Mouse (Mus musculus): Measurements from ENCODE around the gene Tspan5. TPM values are rescaled to one million over a fixed set of nuclear protein-coding genes. Genes with fewer than 3 reads are reported as not detected.

Gene Tspan5
- polyA plus RNA-seq (2015; fragmentation: Nextera tagmentation; extraction: Ambion mirVana): 86.9 and 93.7 TPM in 2 replicates

GRCm38 (mm10) chr3:138741649-138742565 is at the start of gene Tspan5:
Gene Tspan5 (plus strand): TSS chr3:138742195.
- Histone ChIP-seq H3K4me2 (ENCODE audit: low read length) (peak within 1 kb of the TSS; percentile 86), H3K27ac (ENCODE audit: low read depth, low read length) (peak within 1 kb of the TSS; percentile 93), H3K9ac (ENCODE audit: low read depth, low read length) (peak within 1 kb of the TSS; percentile 96), H3K4me3 (ENCODE audit: low read length) (peak within 1 kb of the TSS; percentile 92), H3K9me3 (ENCODE audit: control insufficient read depth, low read length) (no peaks in the 10 kb centered on the region), H3K27me3 (replicated peaks; ENCODE audit: control insufficient read depth, insufficient read depth, low read length) (no peaks in the 10 kb centered on the region), H3K36me3 (ENCODE audit: control insufficient read depth, insufficient read depth, low read length) (no peaks in the 10 kb centered on the region), H3K4me1 (ENCODE audit: control insufficient read depth, insufficient read depth, low read depth, low read length) (peaks cover 31% of the 10 kb centered on the region)
- ATAC-seq: peak; percentile 90
- WGBS: under 1% methylated on average over 67 of the region's 100 CpGs

- no peak overlapping the region for H3K4me2 ChIP-seq (ENCODE audit: low read length)
- H3K27ac ChIP-seq (ENCODE audit: low read depth, low read length): no peak overlapping the region
- no peak overlapping the region for H3K9ac ChIP-seq (ENCODE audit: low read depth, low read length)
- no peaks in the 10 kb centered on the region for H3K9me3 ChIP-seq (ENCODE audit: control insufficient read depth, low read length)
- no peaks in the 10 kb centered on the region for H3K4me1 ChIP-seq (ENCODE audit: control insufficient read depth, insufficient read depth, low read depth, low read length)
- no peak overlapping the region for H3K4me3 ChIP-seq (ENCODE audit: low read length)
- no peaks in the 10 kb centered on the region for H3K36me3 ChIP-seq (ENCODE audit: control insufficient read depth, insufficient read depth, low read length)
- H3K27me3 ChIP-seq (replicated peaks; ENCODE audit: control insufficient read depth, insufficient read depth, low read length): no peaks in the 10 kb centered on the region
- 12% methylated on average over 1 of the region's 1 CpGs for WGBS
- ATAC-seq: no peak
Measured at GRCm38 (mm10) chr3:138692302-138692701, 49.7 kb upstream of the Tspan5 start.

GRCm38 (mm10) chr3:138703399-138703798 is 38.6 kb upstream of the Tspan5 start:
- H3K27ac ChIP-seq (ENCODE audit: low read depth, low read length): no peak overlapping the region
- WGBS: 85% methylated on average over 12 of the region's 12 CpGs
- ATAC-seq: no peak
- H3K27me3 ChIP-seq (replicated peaks; ENCODE audit: control insufficient read depth, insufficient read depth, low read length): no peaks in the 10 kb centered on the region
- H3K4me1 ChIP-seq (ENCODE audit: control insufficient read depth, insufficient read depth, low read depth, low read length): no peaks in the 10 kb centered on the region
- no peak overlapping the region for H3K4me3 ChIP-seq (ENCODE audit: low read length)
- no peak overlapping the region for H3K9ac ChIP-seq (ENCODE audit: low read depth, low read length)
- H3K36me3 ChIP-seq (ENCODE audit: control insufficient read depth, insufficient read depth, low read length): no peaks in the 10 kb centered on the region
- H3K9me3 ChIP-seq (ENCODE audit: control insufficient read depth, low read length): no peaks in the 10 kb centered on the region
- H3K4me2 ChIP-seq (ENCODE audit: low read length): no peak overlapping the region

- no peak overlapping the region for H3K4me2 ChIP-seq (ENCODE audit: low read length)
- H3K4me1 ChIP-seq (ENCODE audit: control insufficient read depth, insufficient read depth, low read depth, low read length): no peaks in the 10 kb centered on the region
- ATAC-seq: no peak
- H3K36me3 ChIP-seq (ENCODE audit: control insufficient read depth, insufficient read depth, low read length): no peaks in the 10 kb centered on the region
- H3K27me3 ChIP-seq (replicated peaks; ENCODE audit: control insufficient read depth, insufficient read depth, low read length): no peaks in the 10 kb centered on the region
- no peak overlapping the region for H3K9ac ChIP-seq (ENCODE audit: low read depth, low read length)
- H3K9me3 ChIP-seq (ENCODE audit: control insufficient read depth, low read length): no peaks in the 10 kb centered on the region
- no peak overlapping the region for H3K4me3 ChIP-seq (ENCODE audit: low read length)
- WGBS: 83% methylated on average over 9 of the region's 9 CpGs
- H3K27ac ChIP-seq (ENCODE audit: low read depth, low read length): no peak overlapping the region
Measured at GRCm38 (mm10) chr3:138704469-138704868, 37.5 kb upstream of the Tspan5 start.

GRCm38 (mm10) chr3:138705875-138706274 is 36.1 kb upstream of the Tspan5 start:
- WGBS: 50% methylated on average over 14 of the region's 14 CpGs
- Histone ChIP-seq H3K36me3 (ENCODE audit: control insufficient read depth, insufficient read depth, low read length) (no peaks in the 10 kb centered on the region), H3K4me3 (ENCODE audit: low read length) (no peak overlapping the region), H3K9me3 (ENCODE audit: control insufficient read depth, low read length) (no peaks in the 10 kb centered on the region), H3K4me2 (ENCODE audit: low read length) (no peak overlapping the region), H3K9ac (ENCODE audit: low read depth, low read length) (no peak overlapping the region), H3K27me3 (replicated peaks; ENCODE audit: control insufficient read depth, insufficient read depth, low read length) (no peaks in the 10 kb centered on the region), H3K27ac (ENCODE audit: low read depth, low read length) (no peak overlapping the region), H3K4me1 (ENCODE audit: control insufficient read depth, insufficient read depth, low read depth, low read length) (no peaks in the 10 kb centered on the region)
- peak; percentile 45; the same call in 1 of the 2 replicates for ATAC-seq

GRCm38 (mm10) chr3:138709183-138709582 is 32.8 kb upstream of the Tspan5 start:
- WGBS: 72% methylated on average over 5 of the region's 5 CpGs

GRCm38 (mm10) chr3:138711971-138712370 is 30.0 kb upstream of the Tspan5 start:
- no peak for ATAC-seq
- H3K27ac ChIP-seq (ENCODE audit: low read depth, low read length): no peak overlapping the region

More at GRCm38 (mm10) chr3:138709183-138709582, 32.8 kb upstream of the Tspan5 start:
- Histone ChIP-seq H3K4me3 (ENCODE audit: low read length) (no peak overlapping the region), H3K9ac (ENCODE audit: low read depth, low read length) (no peak overlapping the region), H3K36me3 (ENCODE audit: control insufficient read depth, insufficient read depth, low read length) (no peaks in the 10 kb centered on the region), H3K27me3 (replicated peaks; ENCODE audit: control insufficient read depth, insufficient read depth, low read length) (no peaks in the 10 kb centered on the region), H3K4me2 (ENCODE audit: low read length) (no peak overlapping the region), H3K9me3 (ENCODE audit: control insufficient read depth, low read length) (no peaks in the 10 kb centered on the region), H3K27ac (ENCODE audit: low read depth, low read length) (no peak overlapping the region), H3K4me1 (ENCODE audit: control insufficient read depth, insufficient read depth, low read depth, low read length) (no peaks in the 10 kb centered on the region)
- no peak for ATAC-seq

GRCm38 (mm10) chr3:138712452-138713140 is 29.4 kb upstream of the Tspan5 start:
- no peaks in the 10 kb centered on the region for H3K36me3 ChIP-seq (ENCODE audit: control insufficient read depth, insufficient read depth, low read length)
- 70% methylated on average over 11 of the region's 11 CpGs for WGBS
- no peak overlapping the region for H3K9ac ChIP-seq (ENCODE audit: low read depth, low read length)
- no peak overlapping the region for H3K27ac ChIP-seq (ENCODE audit: low read depth, low read length)
- no peak overlapping the region for H3K4me3 ChIP-seq (ENCODE audit: low read length)
- ATAC-seq: peak; percentile 45; the same call in 1 of the 2 replicates
- no peak overlapping the region for H3K4me2 ChIP-seq (ENCODE audit: low read length)
- H3K9me3 ChIP-seq (ENCODE audit: control insufficient read depth, low read length): no peaks in the 10 kb centered on the region
- H3K4me1 ChIP-seq (ENCODE audit: control insufficient read depth, insufficient read depth, low read depth, low read length): no peaks in the 10 kb centered on the region
- H3K27me3 ChIP-seq (replicated peaks; ENCODE audit: control insufficient read depth, insufficient read depth, low read length): no peaks in the 10 kb centered on the region

More at GRCm38 (mm10) chr3:138711971-138712370, 30.0 kb upstream of the Tspan5 start:
- H3K36me3 ChIP-seq (ENCODE audit: control insufficient read depth, insufficient read depth, low read length): no peaks in the 10 kb centered on the region
- no peaks in the 10 kb centered on the region for H3K27me3 ChIP-seq (replicated peaks; ENCODE audit: control insufficient read depth, insufficient read depth, low read length)
- H3K4me1 ChIP-seq (ENCODE audit: control insufficient read depth, insufficient read depth, low read depth, low read length): no peaks in the 10 kb centered on the region
- no peak overlapping the region for H3K4me3 ChIP-seq (ENCODE audit: low read length)
- WGBS: 88% methylated on average over 4 of the region's 4 CpGs
- H3K9ac ChIP-seq (ENCODE audit: low read depth, low read length): no peak overlapping the region
- no peak overlapping the region for H3K4me2 ChIP-seq (ENCODE audit: low read length)
- H3K9me3 ChIP-seq (ENCODE audit: control insufficient read depth, low read length): no peaks in the 10 kb centered on the region

GRCm38 (mm10) chr3:138713141-138713540 is 28.9 kb upstream of the Tspan5 start:
- no peak overlapping the region for H3K4me3 ChIP-seq (ENCODE audit: low read length)
- 51% methylated on average over 6 of the region's 6 CpGs for WGBS
- no peaks in the 10 kb centered on the region for H3K4me1 ChIP-seq (ENCODE audit: control insufficient read depth, insufficient read depth, low read depth, low read length)
- no peaks in the 10 kb centered on the region for H3K27me3 ChIP-seq (replicated peaks; ENCODE audit: control insufficient read depth, insufficient read depth, low read length)
- no peak overlapping the region for H3K9ac ChIP-seq (ENCODE audit: low read depth, low read length)
- H3K27ac ChIP-seq (ENCODE audit: low read depth, low read length): no peak overlapping the region
- H3K4me2 ChIP-seq (ENCODE audit: low read length): no peak overlapping the region
- 0 out of 2 replicates have a peak, but pooled peaks have one; percentile 10 for ATAC-seq
- no peaks in the 10 kb centered on the region for H3K36me3 ChIP-seq (ENCODE audit: control insufficient read depth, insufficient read depth, low read length)
- H3K9me3 ChIP-seq (ENCODE audit: control insufficient read depth, low read length): no peaks in the 10 kb centered on the region
